Mouse (Mus musculus) T-helper 1 cell (primary cell): ENCODE results near the gene Snx9.

ENCODE experiments used
- in situ Hi-C: fragments of 300-600 bp; cut with MboI, MseI; formaldehyde crosslinking; loops from one replicate; pipeline ENCODE4 v1.15.1; 2025; ENCODE audit warnings: high pct_unique_total_duplicates

Gene Snx9

DNA sequence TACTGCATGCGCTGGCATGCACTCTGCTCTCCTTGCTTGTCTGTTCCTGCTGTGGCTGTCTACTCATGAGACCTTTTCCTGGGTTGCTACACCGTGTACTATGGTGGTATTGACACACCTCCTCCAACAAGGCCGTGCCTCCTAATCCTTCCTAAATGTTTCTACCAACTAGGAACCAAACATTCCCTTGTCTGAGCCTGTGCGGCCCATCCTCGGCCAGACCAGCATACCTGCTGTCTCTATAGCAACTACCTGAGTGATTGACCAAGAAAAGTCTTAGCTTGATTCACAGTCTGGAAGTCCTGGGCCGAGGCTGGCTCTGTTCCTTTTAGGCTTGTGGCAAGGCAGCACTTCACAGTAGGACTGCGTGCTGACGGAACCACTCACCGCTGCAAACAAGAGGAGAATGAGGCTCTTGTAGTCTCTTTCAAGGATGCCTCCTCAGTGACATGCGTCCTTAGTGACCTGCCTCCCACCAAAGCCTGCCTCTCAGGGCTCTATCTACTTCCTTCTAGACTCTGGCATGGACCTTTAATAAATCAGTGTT, 36.6 kb downstream of the Snx9 start:
- in situ Hi-C loops, result no loop called here

GRCm38 (mm10) chr17:5878878-5879277, 37.7 kb downstream of the Snx9 start:
- in situ Hi-C loops, result no loop called here

DNA sequence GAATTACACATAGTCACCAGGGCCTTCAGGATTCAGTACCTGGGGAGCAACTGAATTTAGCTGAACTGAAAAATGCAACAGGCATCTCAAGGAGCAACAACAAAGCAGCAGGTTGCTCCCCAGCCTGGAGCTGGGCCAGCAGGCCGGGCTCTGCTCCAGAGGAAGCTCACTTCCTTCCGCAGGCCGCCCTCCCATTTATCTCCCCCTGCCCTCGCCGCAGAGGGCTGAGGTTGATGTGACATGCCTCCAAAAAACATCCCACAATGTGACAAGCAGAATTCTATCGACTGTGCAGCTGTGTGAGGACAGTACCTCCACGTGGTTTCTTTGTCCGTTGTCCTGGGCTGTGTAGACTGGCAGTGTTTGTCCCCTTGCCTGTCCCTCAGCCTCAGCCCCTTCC, 44.3 kb downstream of the Snx9 start:
- in situ Hi-C loops, result loop anchor here (5.0 kb wide), 1 partner anchor 88 kb away; no protein-coding TSS in a partner anchor

GRCm38 (mm10) chr17:5886181-5886810, 45.2 kb downstream of the Snx9 start:
- in situ Hi-C loops, result loop anchor here (5.0 kb wide), 1 partner anchor 89 kb away; no protein-coding TSS in a partner anchor

DNA sequence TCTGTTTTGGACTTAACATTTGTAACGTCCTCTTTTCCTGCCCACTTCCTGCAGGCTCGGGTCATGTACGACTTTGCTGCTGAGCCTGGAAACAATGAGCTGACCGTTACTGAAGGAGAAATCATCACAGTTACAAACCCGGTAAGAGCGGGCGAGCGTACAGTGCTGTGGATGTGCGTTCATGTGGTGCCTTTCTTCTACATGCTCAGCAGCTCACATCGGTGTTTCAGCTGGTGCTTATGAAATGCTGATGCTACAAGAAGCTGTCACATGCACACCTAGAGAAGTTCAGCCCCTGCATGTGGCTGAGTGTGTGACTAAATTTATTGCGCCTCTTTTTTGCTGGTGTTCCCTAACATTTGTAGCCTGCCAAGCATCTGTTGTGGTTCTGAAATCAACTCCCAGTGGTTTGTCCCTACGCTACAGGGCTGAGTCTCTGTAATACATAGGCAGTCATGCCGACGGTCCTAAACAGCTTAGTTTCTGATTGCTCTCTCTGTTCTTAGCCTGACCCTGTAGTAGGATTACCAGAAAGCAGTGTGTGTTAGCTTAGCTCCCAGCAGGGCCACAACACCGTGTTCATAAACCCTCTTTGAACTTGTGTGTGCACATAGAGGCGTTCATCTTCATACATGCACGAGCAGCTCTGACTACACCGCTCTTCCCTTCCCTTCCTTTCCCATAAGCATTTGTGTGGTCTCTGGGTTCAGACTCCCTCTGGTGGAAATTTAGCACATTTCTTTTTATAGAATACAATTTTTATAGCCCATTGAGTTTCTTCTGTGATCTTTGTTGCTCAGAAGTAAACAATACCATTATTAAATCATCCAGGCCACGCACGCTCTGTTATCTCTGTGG, 46.0 kb downstream of the Snx9 start:
- in situ Hi-C loops, result loop anchor here (5.0 kb wide), 1 partner anchor 90 kb away; no protein-coding TSS in a partner anchor

GRCm38 (mm10) chr17:5890429-5890828, 49.3 kb downstream of the Snx9 start:
- in situ Hi-C loops, result no loop called here

GRCm38 (mm10) chr17:5891933-5892683, 51.0 kb downstream of the Snx9 start:
- in situ Hi-C loops, result no loop called here

DNA sequence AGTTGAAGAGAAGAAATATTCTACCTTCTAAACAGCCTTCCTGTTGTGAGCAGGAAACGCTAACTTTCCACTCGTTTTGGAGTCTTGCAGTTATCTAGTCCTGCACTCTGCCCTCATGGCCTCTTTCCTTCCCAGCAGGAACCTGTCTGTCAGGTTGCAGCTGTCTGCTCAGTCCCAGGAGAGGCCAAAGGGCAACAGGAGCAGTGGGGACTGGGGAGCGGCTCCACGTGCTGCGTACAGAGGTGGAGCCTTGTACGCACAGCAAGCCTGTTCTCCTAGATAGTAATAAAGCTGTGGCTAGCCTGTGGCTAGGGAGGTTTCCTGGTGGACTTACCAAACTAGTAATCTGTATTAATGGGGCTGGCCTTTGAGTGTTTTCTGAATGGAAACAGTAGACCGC, 52.0 kb downstream of the Snx9 start:
- in situ Hi-C loops, result no loop called here

GRCm38 (mm10) chr17:5893574-5894148, 52.5 kb downstream of the Snx9 start:
- in situ Hi-C loops, result no loop called here

- in situ Hi-C loops, result no loop called here
These were observed 54.9 kb downstream of the Snx9 start for GRCm38 (mm10) chr17:5896066-5896465.

DNA sequence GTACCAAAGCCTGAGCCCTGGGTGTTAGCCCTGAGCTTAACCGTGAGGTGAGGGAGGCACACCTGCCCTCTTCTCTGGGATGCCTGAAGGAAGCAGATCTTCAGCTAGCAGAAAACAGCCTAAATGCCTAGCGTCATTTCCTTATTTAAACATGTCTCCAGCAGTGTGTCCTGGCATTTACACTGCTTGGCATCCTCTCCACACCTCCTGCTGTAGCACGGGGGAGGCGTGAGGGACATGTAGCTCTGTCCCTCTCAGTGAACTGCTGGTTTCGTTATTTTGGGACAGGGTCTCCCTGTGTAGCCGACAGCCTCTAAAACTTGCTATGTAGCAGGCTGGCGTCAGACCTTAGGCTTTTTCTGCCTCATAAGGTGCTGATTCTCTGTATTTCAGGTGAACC, 55.5 kb downstream of the Snx9 start:
- in situ Hi-C loops, result no loop called here

DNA sequence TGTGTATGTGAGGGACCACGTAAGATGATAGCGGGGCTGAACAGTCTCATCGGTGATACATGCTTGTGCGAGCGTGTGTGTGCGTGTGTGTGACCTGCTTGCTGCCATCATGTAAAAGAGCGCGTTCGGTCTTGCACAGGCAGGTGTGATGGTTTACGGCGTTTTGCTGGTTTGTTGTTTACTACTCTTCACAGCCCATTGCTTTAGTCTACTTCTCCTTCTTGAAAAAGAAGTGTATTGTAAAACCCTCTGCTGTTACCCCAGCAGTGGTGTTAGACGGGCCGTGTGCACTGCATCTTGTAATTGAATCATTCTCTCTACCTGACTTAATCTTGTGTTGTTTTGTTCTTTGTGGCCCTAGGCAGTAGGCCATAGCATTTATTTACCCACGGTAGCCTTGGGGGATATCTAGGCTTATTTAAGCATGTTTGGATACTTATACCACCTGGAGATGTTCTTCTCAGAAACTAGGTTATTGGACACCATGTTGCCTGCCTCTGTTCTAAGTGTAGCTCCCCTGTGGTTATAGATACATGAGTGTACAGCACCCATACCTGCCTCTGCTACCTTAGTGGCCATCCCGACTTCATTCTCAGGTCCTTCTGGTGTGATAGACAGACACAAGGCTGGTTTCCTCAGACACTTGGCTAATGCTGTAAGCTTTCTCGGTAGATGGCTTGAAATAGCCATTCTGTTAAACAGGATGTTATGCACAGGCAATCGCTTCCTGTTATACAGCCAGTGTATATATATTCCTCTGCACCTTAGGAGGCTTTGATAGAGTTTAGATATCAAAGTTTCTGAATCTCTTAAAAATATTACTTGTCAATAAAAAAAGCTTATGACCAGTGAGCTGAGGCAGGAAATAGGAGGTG, 56.4 kb downstream of the Snx9 start:
- in situ Hi-C loops, result no loop called here

DNA sequence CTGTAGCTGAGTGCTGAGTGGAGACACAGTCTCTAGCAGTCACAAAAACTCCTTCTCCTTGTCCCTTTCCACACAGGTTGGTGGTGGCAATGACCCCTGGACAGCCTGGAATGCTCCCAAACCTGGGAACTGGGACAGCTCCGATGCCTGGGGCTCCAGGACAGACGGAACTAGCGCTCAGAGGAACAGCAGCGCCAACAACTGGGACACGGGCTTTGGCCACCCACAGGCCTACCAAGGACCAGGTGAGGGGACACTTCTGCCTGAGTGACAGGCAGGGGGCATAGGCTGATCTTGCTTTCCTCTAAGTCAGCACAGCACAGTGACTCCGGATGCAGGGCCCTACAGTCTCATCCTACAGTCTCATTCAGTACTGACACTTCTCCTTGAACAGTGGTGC, 58.1 kb downstream of the Snx9 start:
- in situ Hi-C loops, result no loop called here

GRCm38 (mm10) chr17:5901381-5901780, 60.3 kb downstream of the Snx9 start:
- in situ Hi-C loops, result no loop called here

GRCm38 (mm10) chr17:5903630-5904301, 62.6 kb downstream of the Snx9 start:
- in situ Hi-C loops, result no loop called here

DNA sequence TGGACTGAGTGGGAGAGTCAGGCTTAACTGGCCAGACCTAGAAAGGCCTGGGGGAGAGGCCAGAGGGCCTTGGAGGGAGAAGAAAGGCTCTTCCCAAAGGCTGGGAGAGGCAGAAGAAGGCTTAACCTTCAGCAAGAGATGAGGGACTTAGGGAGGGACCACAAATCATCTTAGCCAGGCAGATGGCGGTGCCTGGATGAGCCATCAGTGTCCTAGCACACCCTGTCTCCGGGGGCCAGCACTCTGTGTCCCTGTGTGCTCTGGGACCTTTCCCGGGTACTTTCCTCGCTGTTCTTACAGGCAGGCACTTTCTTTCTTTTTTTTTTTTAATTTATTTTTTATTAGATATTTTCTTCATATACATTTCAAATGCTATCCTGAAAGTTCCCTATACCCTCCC, 68.6 kb downstream of the Snx9 start:
- in situ Hi-C loops, result loop anchor here (5.0 kb wide), 1 partner anchor 52 kb away; no protein-coding TSS in a partner anchor

DNA sequence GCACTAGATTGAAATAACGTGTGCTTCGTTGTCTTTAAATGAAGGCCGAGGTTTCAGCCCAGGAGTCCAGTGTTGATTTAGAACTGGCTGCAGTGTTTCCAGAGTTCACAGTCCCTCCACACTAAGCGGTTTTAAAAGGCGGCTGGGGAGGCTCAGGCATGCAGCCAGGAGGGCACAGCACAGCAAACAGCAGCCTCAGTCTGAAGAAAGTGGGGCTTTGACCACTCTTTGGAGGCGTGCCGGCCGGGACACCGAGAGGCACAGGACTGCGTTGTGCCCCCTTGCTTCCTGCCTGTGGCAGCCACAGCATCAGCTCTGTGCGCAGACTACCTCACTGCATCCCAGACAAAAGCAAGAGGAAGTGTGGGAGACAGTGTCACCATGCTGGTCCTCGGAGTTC, 70.5 kb downstream of the Snx9 start:
- in situ Hi-C loops, result no loop called here

- in situ Hi-C loops, result no loop called here
These were observed 71.7 kb downstream of the Snx9 start for GRCm38 (mm10) chr17:5912797-5913196.

DNA sequence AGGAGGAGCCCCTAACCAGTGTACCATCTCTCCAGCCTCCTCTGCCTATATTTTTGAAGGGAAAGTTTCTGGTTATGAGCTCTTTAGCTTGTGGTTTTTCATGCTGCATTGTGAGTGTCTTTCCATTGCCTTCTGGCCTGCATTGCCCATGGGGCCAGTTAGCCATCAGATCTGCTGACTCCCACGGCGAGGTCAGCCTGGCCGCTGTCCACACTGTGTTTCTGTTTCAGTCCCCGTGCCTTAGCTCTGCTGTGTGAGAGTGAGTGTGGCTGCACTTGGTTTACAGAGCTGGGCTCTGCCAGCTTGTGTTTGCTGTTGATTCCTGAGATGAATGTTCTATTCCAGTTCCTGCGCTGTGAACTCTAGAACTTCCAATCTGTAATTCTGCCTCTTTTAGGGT, 73.1 kb downstream of the Snx9 start:
- in situ Hi-C loops, result no loop called here

DNA sequence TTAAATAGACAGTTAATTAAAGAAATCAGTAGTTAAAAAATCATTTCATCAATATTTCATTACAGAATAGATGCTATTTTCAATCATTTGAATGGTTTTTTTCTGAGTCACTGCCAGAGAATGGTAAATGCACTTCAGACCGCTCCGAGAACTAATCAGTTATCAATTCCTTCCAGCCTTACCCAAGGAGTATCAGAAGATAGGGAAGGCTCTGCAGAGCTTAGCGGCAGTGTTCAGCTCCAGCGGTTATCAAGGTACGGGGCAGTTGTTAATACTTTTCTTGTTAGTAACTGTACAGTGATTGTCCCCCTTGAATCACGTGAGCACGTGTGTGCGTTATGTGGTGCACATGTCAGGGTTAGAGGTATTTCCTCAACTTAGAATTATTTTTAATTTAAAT, 80.8 kb downstream of the Snx9 start:
- in situ Hi-C loops, result no loop called here
